Mouse (Mus musculus) telencephalon, adult 2 months (tissue): ENCODE data around the gene Gramd4.

Experiments
- DNase-seq: peaks from one replicate; pipeline ENCODE4 v3.0.0-alpha.2; 2011; ENCODE audit warnings: low read depth, low spot score

The Gramd4 gene

GRCm38 (mm10) chr15:86070368-86070767, 12.9 kb downstream of the Gramd4 start:
- DNase-seq, result no peak

GRCm38 (mm10) chr15:86071166-86071565, 13.7 kb downstream of the Gramd4 start:
- no peak for DNase-seq

GRCm38 (mm10) chr15:86074171-86074937, 16.9 kb downstream of the Gramd4 start:
- no peak for DNase-seq

- DNase-seq, result no peak
Measured at GRCm38 (mm10) chr15:86075305-86076047, 18.0 kb downstream of the Gramd4 start.

GRCm38 (mm10) chr15:86076048-86076315, 18.5 kb downstream of the Gramd4 start:
- DNase-seq, result no peak

GRCm38 (mm10) chr15:86076378-86076777, 18.9 kb downstream of the Gramd4 start:
- DNase-seq, result no peak

GRCm38 (mm10) chr15:86077934-86078333, 20.4 kb downstream of the Gramd4 start:
- no peak for DNase-seq

GRCm38 (mm10) chr15:86078481-86079216, 21.2 kb downstream of the Gramd4 start:
- no peak for DNase-seq

GRCm38 (mm10) chr15:86079467-86079866, 22.0 kb downstream of the Gramd4 start:
- no peak for DNase-seq

GRCm38 (mm10) chr15:86079876-86080275, 22.4 kb downstream of the Gramd4 start:
- DNase-seq, result no peak

GRCm38 (mm10) chr15:86080408-86080807, 22.9 kb downstream of the Gramd4 start:
- DNase-seq, result no peak

- no peak for DNase-seq
Measured at GRCm38 (mm10) chr15:86081654-86082053, 24.2 kb downstream of the Gramd4 start.

- DNase-seq, result no peak
Measured at GRCm38 (mm10) chr15:86082551-86082961, 25.1 kb downstream of the Gramd4 start.

- DNase-seq, result no peak
Measured at GRCm38 (mm10) chr15:86083261-86083741, 25.8 kb downstream of the Gramd4 start.

GRCm38 (mm10) chr15:86085301-86086225, 28.1 kb downstream of the Gramd4 start:
- DNase-seq, result no peak

- no peak for DNase-seq
Measured at GRCm38 (mm10) chr15:86086291-86086706, 28.8 kb downstream of the Gramd4 start.

- no peak for DNase-seq
Measured at GRCm38 (mm10) chr15:86087591-86088149, 30.2 kb downstream of the Gramd4 start.

- no peak for DNase-seq
Measured at GRCm38 (mm10) chr15:86088266-86088790, 30.8 kb downstream of the Gramd4 start.

- DNase-seq, result no peak
Measured at GRCm38 (mm10) chr15:86089091-86089744, 31.7 kb downstream of the Gramd4 start.

- DNase-seq, result no peak
Measured at GRCm38 (mm10) chr15:86089991-86090529, 32.6 kb downstream of the Gramd4 start.
